Mouse (Mus musculus) stomach, postnatal 0 days (tissue): ENCODE measurements at regions not wholly inside any gene's neighbourhood (a gene's known extent, or its start where the extent isn't known, plus 50 kb on each side); places are given as distances from the start of the nearest gene placed in this dataset.

Experiments used
- ATAC-seq: fragments of 200-750 bp; cut with Nextera tagmentation; 2 replicates; pipeline ENCODE4 v1.8.0; 2017; ENCODE audit not compliant: low FRiP score, low TSS enrichment
- DNase-seq: peaks from one replicate; pipeline ENCODE4 v3.0.0-alpha.2; 2016; ENCODE audit warnings: low spot score
- H3K27ac ChIP-seq: fragments of 300-500 bp; sonication (generic); replicated peaks from 2 replicates; pipeline ENCODE4 v1.5.1; 2014; ENCODE audit warnings: mild to moderate bottlenecking, control low read depth
- H3K27me3 ChIP-seq: fragments of 300-500 bp; sonication (generic); 2 replicates; pipeline ENCODE4 v1.6.1; 2014; ENCODE audit warnings: low read length; ENCODE audit not compliant: control insufficient read depth, insufficient read depth
- H3K36me3 ChIP-seq: fragments of 300-500 bp; sonication (generic); 2 replicates; pipeline ENCODE4 v1.6.1; 2014; ENCODE audit warnings: low read length, mixed read lengths; ENCODE audit not compliant: control insufficient read depth, insufficient read depth
- H3K4me1 ChIP-seq: fragments of 300-500 bp; sonication (generic); replicated peaks from 2 replicates; pipeline ENCODE4 v1.6.1; 2014; ENCODE audit warnings: antibody characterized with exemption; ENCODE audit not compliant: control insufficient read depth, insufficient read depth
- H3K4me2 ChIP-seq: fragments of 300-500 bp; sonication (generic); replicated peaks from 2 replicates; pipeline ENCODE4 v1.6.1; 2014; ENCODE audit warnings: low read depth, mild to moderate bottlenecking, control low read depth, moderate library complexity
- H3K4me3 ChIP-seq: fragments of 300-500 bp; sonication (generic); 2 replicates; pipeline ENCODE4 v1.5.1; 2014; ENCODE audit warnings: low read depth, low read length, control low read depth
- H3K9ac ChIP-seq: fragments of 300-500 bp; sonication (generic); 2 replicates; pipeline ENCODE4 v1.6.1; 2014; ENCODE audit warnings: mild to moderate bottlenecking, low read length, control low read depth, mixed read lengths
- H3K9me3 ChIP-seq: fragments of 300-500 bp; sonication (generic); 2 replicates; pipeline ENCODE4 v1.6.1; 2016; ENCODE audit warnings: low read length; ENCODE audit not compliant: control insufficient read depth
- CTCF ChIP-seq: IDR thresholded peaks from 2 replicates; pipeline ENCODE4 v1.5.1; 2016; ENCODE audit warnings: antibody characterized with exemption, low read depth, mild to moderate bottlenecking, moderate library complexity
- EP300 ChIP-seq: optimal IDR thresholded peaks from 2 replicates; pipeline ENCODE3; 2016; ENCODE audit warnings: antibody characterized with exemption
- WGBS: fragments of 180-500 bp; shearing (Covaris S2); extraction: QIAGEN DNeasy Blood & Tissue Kit; methylation state at CpG from one replicate; pipeline ENCODE4 v1.1.7; 2014; 5-methylcytosine and 5-hydroxymethylcytosine counted together

DNA sequence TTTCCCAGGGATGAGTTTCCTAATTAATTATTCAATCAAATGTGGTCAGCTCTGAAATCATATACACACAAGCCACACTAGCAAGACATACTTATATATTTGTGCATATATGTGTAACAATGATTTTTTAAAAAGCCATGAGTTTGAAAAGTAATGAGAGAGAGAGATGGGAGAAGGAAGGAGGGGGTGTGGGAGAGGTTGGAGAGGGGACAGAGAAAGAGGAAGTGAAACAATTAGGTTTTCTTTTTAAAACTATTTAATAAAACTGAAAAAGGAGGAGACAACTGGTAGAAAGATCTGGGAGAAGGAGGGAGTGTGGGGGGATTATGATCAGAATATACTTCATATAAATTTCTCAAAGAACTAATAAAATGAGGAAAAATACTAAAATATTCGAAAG is 155.7 kb upstream of the Fmo9 start:
- Histone ChIP-seq H3K4me3 (no peak overlapping the region), H3K4me2 (no peak overlapping the region), H3K27ac (no peak overlapping the region), H3K4me1 (no peaks in the 10 kb centered on the region), H3K9ac (no peak overlapping the region), H3K27me3 (no peaks in the 10 kb centered on the region), H3K9me3 (no peaks in the 10 kb centered on the region), H3K36me3 (no peaks in the 10 kb centered on the region)
- DNase-seq (no peak), ATAC-seq (no peak)
- 77% methylated on average over 1 of the region's 1 CpGs for WGBS
- TF ChIP-seq EP300 (no peak), CTCF (no peak)

DNA sequence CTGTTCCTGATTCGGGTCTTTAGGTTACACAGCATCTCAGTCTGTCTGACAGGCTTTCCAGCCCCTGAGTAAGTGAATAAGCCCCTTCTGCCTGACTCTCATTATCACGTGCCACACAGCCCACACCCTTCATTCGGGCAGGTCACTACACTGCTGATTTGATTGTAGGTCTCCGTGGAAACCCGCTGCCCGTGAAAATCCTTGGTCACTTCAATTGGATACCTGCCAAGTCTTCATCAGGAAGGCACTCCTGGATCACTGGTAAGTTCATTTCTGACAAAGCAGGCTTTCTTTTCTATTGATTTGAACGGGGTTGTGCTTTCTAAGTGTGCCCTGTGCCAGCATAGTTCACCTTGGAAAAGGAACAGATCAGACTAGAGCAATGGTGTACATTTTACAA is 158.2 kb upstream of the Fmo9 start:
- no peak overlapping the region for H3K27ac ChIP-seq
- ATAC-seq (no peak), DNase-seq (no peak)
- no peaks in the 10 kb centered on the region for H3K9me3 ChIP-seq
- no peaks in the 10 kb centered on the region for H3K36me3 ChIP-seq
- H3K4me3 ChIP-seq, result no peak overlapping the region
- H3K4me2 ChIP-seq, result no peak overlapping the region
- H3K27me3 ChIP-seq, result no peaks in the 10 kb centered on the region
- H3K9ac ChIP-seq, result no peak overlapping the region
- no peaks in the 10 kb centered on the region for H3K4me1 ChIP-seq
- 26% methylated on average over 7 of the region's 7 CpGs for WGBS
- TF ChIP-seq CTCF (no peak), EP300 (no peak)

DNA sequence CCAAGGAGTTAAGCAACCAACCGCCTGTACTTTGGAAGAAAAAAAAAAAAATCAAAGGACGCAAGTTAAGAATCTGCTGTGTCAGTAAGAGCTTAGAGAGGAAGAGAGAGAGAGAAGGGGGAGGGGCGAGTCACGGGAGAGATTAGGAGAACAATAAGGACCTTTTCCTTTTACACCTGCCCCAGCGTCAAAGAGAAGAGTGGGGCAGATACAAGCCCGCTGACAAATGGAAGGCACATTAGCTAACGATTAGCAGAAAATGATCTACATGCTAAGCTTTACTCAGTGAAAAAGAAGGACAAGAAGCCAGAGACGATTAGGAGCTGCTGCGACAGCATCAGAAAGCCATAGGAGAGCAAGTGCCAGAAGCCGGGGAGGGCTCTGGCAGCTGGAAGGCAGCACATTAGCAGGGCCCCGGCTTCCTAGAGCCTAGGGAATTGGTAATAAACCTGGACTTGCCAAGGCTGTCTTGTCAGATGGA is 157.8 kb upstream of the Fam78b start:
- no peak for TF ChIP-seq EP300
- TF ChIP-seq CTCF, result no peak
- H3K4me2 ChIP-seq, result no peak overlapping the region
- no peaks in the 10 kb centered on the region for H3K9me3 ChIP-seq
- H3K9ac ChIP-seq, result no peak overlapping the region
- WGBS, result 3% methylated on average over 11 of the region's 11 CpGs
- ATAC-seq (peak; percentile 29; the same call in 1 of the 2 replicates), DNase-seq (no peak)
- H3K4me1 ChIP-seq, result no peaks in the 10 kb centered on the region
- H3K4me3 ChIP-seq, result no peak overlapping the region
- no peaks in the 10 kb centered on the region for H3K27me3 ChIP-seq
- no peak overlapping the region for H3K27ac ChIP-seq
- H3K36me3 ChIP-seq, result no peaks in the 10 kb centered on the region

DNA sequence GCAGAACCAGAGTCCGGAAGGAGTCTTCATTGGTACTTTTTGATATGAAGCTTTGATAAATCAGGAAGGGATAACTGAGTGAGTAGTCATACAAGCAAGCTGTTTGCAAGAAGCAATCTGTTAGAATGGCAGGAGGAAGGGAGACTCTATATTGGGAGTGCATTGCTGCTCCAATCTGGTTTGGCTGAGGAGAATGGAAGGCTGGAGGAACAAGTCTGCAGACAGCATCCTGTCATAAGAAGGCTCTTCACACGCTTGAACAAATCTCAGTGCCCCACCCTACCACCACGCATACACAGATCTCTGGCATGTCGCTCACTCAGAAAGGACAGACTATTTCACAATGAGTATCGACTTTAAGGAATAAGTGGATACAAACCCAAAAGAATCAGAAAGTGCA is 154.7 kb upstream of the Fam78b start:
- TF ChIP-seq CTCF (no peak), EP300 (no peak)
- 82% methylated on average over 5 of the region's 5 CpGs for WGBS
- no peaks in the 10 kb centered on the region for H3K9me3 ChIP-seq

DNA sequence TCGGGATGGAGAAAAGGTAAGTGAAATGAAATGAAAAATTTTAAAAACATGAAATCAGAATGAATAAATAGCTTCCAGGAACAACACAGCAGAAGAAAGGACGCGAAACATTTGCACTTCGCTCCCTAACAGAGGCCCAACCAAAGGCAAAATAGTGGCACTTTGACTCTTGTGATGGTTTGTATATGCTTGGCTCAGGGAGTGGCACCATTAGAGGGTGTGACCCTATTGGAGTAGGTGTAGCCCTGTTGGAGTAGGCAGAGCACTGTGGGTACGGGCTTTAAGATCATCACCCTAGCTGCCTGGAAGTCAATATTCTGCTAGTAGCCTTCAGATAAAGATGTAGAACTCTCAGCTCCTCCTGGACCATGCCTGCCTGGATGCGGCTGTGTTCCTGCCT is 154.0 kb upstream of the Fam78b start:
- ATAC-seq (no peak), DNase-seq (no peak)
- Histone ChIP-seq H3K27ac (no peak overlapping the region), H3K9me3 (no peaks in the 10 kb centered on the region), H3K9ac (no peak overlapping the region), H3K4me2 (no peak overlapping the region), H3K27me3 (no peaks in the 10 kb centered on the region), H3K4me1 (no peaks in the 10 kb centered on the region), H3K4me3 (no peak overlapping the region), H3K36me3 (no peaks in the 10 kb centered on the region)
- TF ChIP-seq EP300, result no peak
- TF ChIP-seq CTCF, result no peak
- WGBS, result 88% methylated on average over 6 of the region's 6 CpGs

More for the DNA sequence above, 154.7 kb upstream of the Fam78b start:
- Histone ChIP-seq H3K4me1 (no peaks in the 10 kb centered on the region), H3K36me3 (no peaks in the 10 kb centered on the region), H3K9ac (no peak overlapping the region), H3K4me3 (no peak overlapping the region), H3K27ac (no peak overlapping the region), H3K4me2 (no peak overlapping the region), H3K27me3 (no peaks in the 10 kb centered on the region)
- ATAC-seq (no peak), DNase-seq (no peak)

DNA sequence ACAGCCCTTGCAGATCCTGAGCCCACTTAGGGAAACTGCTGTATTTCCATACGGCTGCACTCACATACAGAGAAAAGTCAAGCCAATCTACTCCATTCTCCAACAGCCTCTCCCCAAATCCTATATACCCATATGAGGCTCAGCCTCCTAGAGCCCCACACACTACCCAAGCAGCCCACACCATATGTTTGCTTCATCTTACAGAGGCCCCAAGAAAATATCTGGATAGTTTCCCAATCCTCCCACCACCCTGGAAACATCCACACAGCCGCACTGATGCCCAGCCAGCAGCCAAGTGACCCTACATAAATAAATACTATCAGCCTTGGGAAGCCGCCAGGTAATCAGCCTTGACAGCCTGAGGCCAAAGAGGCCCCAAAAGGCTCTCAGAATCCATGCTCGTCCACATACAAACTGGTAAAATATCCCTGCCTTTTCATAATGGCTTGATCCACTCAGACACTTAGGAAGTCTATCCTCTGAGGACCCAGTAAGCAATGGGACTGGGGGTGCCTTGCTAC is 153.1 kb upstream of the Fam78b start:
- 40% methylated on average over 4 of the region's 4 CpGs for WGBS
- Histone ChIP-seq H3K36me3 (no peaks in the 10 kb centered on the region), H3K9me3 (no peaks in the 10 kb centered on the region), H3K27ac (no peak overlapping the region), H3K4me1 (no peaks in the 10 kb centered on the region), H3K9ac (no peak overlapping the region), H3K4me2 (no peak overlapping the region), H3K27me3 (no peaks in the 10 kb centered on the region), H3K4me3 (no peak overlapping the region)
- DNase-seq, result no peak
- TF ChIP-seq CTCF (no peak), EP300 (no peak)
- ATAC-seq, result no peak
